Mouse (Mus musculus) myocyte (in vitro differentiated cells): ENCODE data around the gene Sry. TPM values are rescaled to one million over a fixed set of nuclear protein-coding genes. Genes with fewer than 3 reads are reported as not detected.

Experiments used
- H3K27me3 ChIP-seq: one replicate; pipeline ENCODE4 v1.6.1; 2011; ENCODE audit not compliant: control insufficient read depth, insufficient read depth, insufficient read length
- H3K36me3 ChIP-seq: one replicate; pipeline ENCODE4 v1.6.1; 2011; ENCODE audit not compliant: control insufficient read depth, insufficient read depth
- H3K4me2 ChIP-seq: one replicate; pipeline ENCODE4 v1.6.1; 2011; ENCODE audit warnings: low read depth, control low read depth
- H3K4me3 ChIP-seq: one replicate; pipeline ENCODE4 v1.5.1; 2011; ENCODE audit warnings: mild to moderate bottlenecking, control low read depth, moderate library complexity
- H3K79me2 ChIP-seq: one replicate; pipeline ENCODE4 v1.6.1; 2011; ENCODE audit not compliant: control insufficient read depth, insufficient read depth
- H3ac ChIP-seq: one replicate; pipeline ENCODE4 v1.6.1; 2011; ENCODE audit not compliant: control insufficient read depth, insufficient read length
- CEBPB ChIP-seq: IDR thresholded peaks from 2 replicates; pipeline ENCODE4 v1.6.1; 2011; ENCODE audit warnings: mild to moderate bottlenecking, moderate library complexity; ENCODE audit not compliant: poor library complexity, insufficient read depth, severe bottlenecking
- E2F4 ChIP-seq: IDR thresholded peaks from one replicate; pipeline ENCODE4 v1.6.1; 2011; ENCODE audit warnings: mild to moderate bottlenecking, control low read depth, moderate library complexity; ENCODE audit not compliant: insufficient read depth
- MAX ChIP-seq: IDR thresholded peaks from one replicate; pipeline ENCODE4 v1.6.1; 2011; ENCODE audit warnings: low read depth, mild to moderate bottlenecking, control low read depth
- MYOD1 ChIP-seq, 3 experiments: IDR thresholded peaks; one replicate each; pipeline ENCODE4 v1.6.1; 2011; ENCODE audit warnings: control low read depth in 2 of 3, low read depth in 2 of 3, mild to moderate bottlenecking in 2 of 3, moderate library complexity in 1 of 3; ENCODE audit not compliant: insufficient read length in 2 of 3, control insufficient read depth in 1 of 3
- MYOG ChIP-seq, 3 experiments: IDR thresholded peaks; one replicate each; pipeline ENCODE4 v1.6.1; 2011; ENCODE audit warnings: control low read depth in 2 of 3, low read depth in 2 of 3, mild to moderate bottlenecking in 2 of 3; ENCODE audit not compliant: insufficient read length in 2 of 3, control insufficient read depth in 1 of 3, insufficient read depth in 1 of 3
- POLR2A ChIP-seq: IDR thresholded peaks from one replicate; pipeline ENCODE4 v1.6.1; 2011; ENCODE audit warnings: low read depth, mild to moderate bottlenecking, control low read depth, moderate library complexity; ENCODE audit not compliant: insufficient read length
- POLR2AphosphoS2 ChIP-seq: IDR thresholded peaks from one replicate; pipeline ENCODE4 v1.6.1; 2011; ENCODE audit warnings: low read depth, control low read depth; ENCODE audit not compliant: insufficient read length
- REST ChIP-seq: IDR thresholded peaks from one replicate; pipeline ENCODE4 v1.6.1; 2011; ENCODE audit warnings: mild to moderate bottlenecking, control low read depth, moderate library complexity; ENCODE audit not compliant: insufficient read depth, insufficient read length
- SRF ChIP-seq: IDR thresholded peaks from one replicate; pipeline ENCODE4 v1.6.1; 2011; ENCODE audit warnings: low read depth; ENCODE audit not compliant: control insufficient read depth, insufficient read length
- TCF12 ChIP-seq: IDR thresholded peaks from one replicate; pipeline ENCODE4 v1.6.1; 2011; ENCODE audit warnings: mild to moderate bottlenecking, control low read depth; ENCODE audit not compliant: poor library complexity, insufficient read depth, severe bottlenecking
- TCF3 ChIP-seq: IDR thresholded peaks from one replicate; pipeline ENCODE4 v1.6.1; 2011; ENCODE audit warnings: low read depth, control low read depth; ENCODE audit not compliant: insufficient read length
- USF1 ChIP-seq: IDR thresholded peaks from one replicate; pipeline ENCODE4 v1.6.1; 2011; ENCODE audit warnings: low read depth, mild to moderate bottlenecking, control low read depth, moderate library complexity
- polyA plus RNA-seq: library from polyadenylated mRNA; unstranded; fragments of >200 nt; fragmentation: generic; extraction: Trizol; gene quantifications from one replicate; pipeline ENCODE4 v1.2.1, GENCODE M21; 2012; ENCODE audit warnings: missing spikeins

Gene Sry
- not detected for polyA plus RNA-seq

- no peak for TF ChIP-seq MYOG (IDR thresholded peaks at IDR 0.05; ENCODE audit: control insufficient read depth in 1 of 3, insufficient read depth in 1 of 3, insufficient read length in 2 of 3, low read depth in 2 of 3)
- TF ChIP-seq POLR2AphosphoS2, result no peak
- TF ChIP-seq POLR2A, result no peak
- no peak for TF ChIP-seq TCF12
- no peak for TF ChIP-seq TCF3
- no peak for TF ChIP-seq MYOD1 (IDR thresholded peaks at IDR 0.05; ENCODE audit: control insufficient read depth in 1 of 3, insufficient read length in 2 of 3, low read depth in 2 of 3)
- no peak for TF ChIP-seq SRF
- TF ChIP-seq MAX, result no peak
- no peak for TF ChIP-seq REST
- TF ChIP-seq USF1, result no peak
- no peak for TF ChIP-seq E2F4
- no peak for TF ChIP-seq CEBPB
- Histone ChIP-seq H3K4me2 (no peak within 1 kb of the TSS), H3K79me2 (no peaks in the 10 kb centered on the region), H3ac (no peak within 1 kb of the TSS), H3K36me3 (no peaks in the 10 kb centered on the region), H3K4me3 (no peak within 1 kb of the TSS), H3K27me3 (no peaks in the 10 kb centered on the region)
Measured at GRCm38 (mm10) chrY:2663558-2663957, at the start of gene Sry. Sry (minus strand) TSS chrY:2663658.

Other genes with a start within 250 kb of the Sry start
- gene H2al2c, start 64.6 kb downstream of the Sry start, polyA plus RNA-seq, result not detected
- not detected for gene H2al2b, start 57.0 kb upstream of the Sry start, polyA plus RNA-seq
- gene Gm4064, start 132.5 kb upstream of the Sry start, polyA plus RNA-seq, result not detected
- not detected for gene Rbmy, start 167.0 kb upstream of the Sry start, polyA plus RNA-seq
- gene Gm10256, start 167.0 kb upstream of the Sry start, polyA plus RNA-seq, result not detected
- not detected for gene Gm10352, start 237.3 kb upstream of the Sry start, polyA plus RNA-seq